Mouse (Mus musculus) brain, embryonic 14.5 days (tissue): ENCODE measurements around the gene Ibtk.

Experiments used
- CTCF ChIP-seq: fragments of 200-500 bp; IDR thresholded peaks from 2 replicates; pipeline ENCODE4 v1.5.1; 2012; ENCODE audit warnings: inconsistent platforms, mild to moderate bottlenecking, moderate library complexity, borderline replicate concordance; ENCODE audit not compliant: insufficient read depth, insufficient read length; ENCODE audit errors: extremely low read depth
- POLR2A ChIP-seq: fragments of 200-500 bp; IDR thresholded peaks from 2 replicates; pipeline ENCODE4 v1.6.1; 2012; ENCODE audit warnings: mild to moderate bottlenecking, inconsistent platforms, borderline replicate concordance; ENCODE audit not compliant: poor library complexity, insufficient read depth, insufficient read length, severe bottlenecking; ENCODE audit errors: extremely low read depth

- TF ChIP-seq CTCF (no peak), POLR2A (no peak)
Observed at GRCm38 (mm10) chr9:85724078-85724477, 25.1 kb downstream of the Ibtk start.
